Mouse (Mus musculus) embryonic facial prominence, embryonic 11.5 days (tissue): Measurements from ENCODE around the gene Prdx6. TPM values are rescaled to one million over a fixed set of nuclear protein-coding genes. Genes with fewer than 3 reads are reported as not detected.

Experiments used
- ATAC-seq: fragments of 200-750 bp; cut with Nextera tagmentation; replicated peaks from 2 replicates; pipeline ENCODE4 v1.8.0; 2017; ENCODE audit warnings: low read depth; ENCODE audit not compliant: insufficient number of reproducible peaks, low FRiP score, low TSS enrichment
- DNase-seq: peaks from one replicate; pipeline ENCODE4 v3.0.0-alpha.2; 2015; ENCODE audit warnings: low spot score
- H3K27ac ChIP-seq: fragments of 300-500 bp; sonication (generic); replicated peaks from 2 replicates; pipeline ENCODE4 v1.5.1; 2014; ENCODE audit warnings: mild to moderate bottlenecking, low read depth, low read length, control low read depth
- H3K27me3 ChIP-seq: fragments of 300-500 bp; sonication (generic); 2 replicates; pipeline ENCODE4 v1.6.1; 2014; ENCODE audit warnings: mild to moderate bottlenecking, low read length, moderate library complexity, mixed read lengths; ENCODE audit not compliant: control insufficient read depth, insufficient read depth
- H3K36me3 ChIP-seq: fragments of 300-500 bp; sonication (generic); replicated peaks from 2 replicates; pipeline ENCODE4 v1.6.1; 2014; ENCODE audit warnings: low read depth, mild to moderate bottlenecking, low read length, moderate library complexity, mixed read lengths; ENCODE audit not compliant: control insufficient read depth, insufficient read depth
- H3K4me1 ChIP-seq: fragments of 300-500 bp; sonication (generic); 2 replicates; pipeline ENCODE4 v1.6.1; 2014; ENCODE audit warnings: low read length, mixed read lengths; ENCODE audit not compliant: control insufficient read depth, insufficient read depth
- H3K4me2 ChIP-seq: fragments of 300-500 bp; sonication (generic); 2 replicates; pipeline ENCODE4 v1.6.1; 2014; ENCODE audit warnings: low read depth, mild to moderate bottlenecking, control low read depth, low read length, moderate library complexity
- H3K4me3 ChIP-seq: fragments of 300-500 bp; sonication (generic); 2 replicates; pipeline ENCODE4 v1.5.1; 2014; ENCODE audit warnings: low read depth, low read length, control low read depth
- H3K9ac ChIP-seq: fragments of 300-500 bp; sonication (generic); replicated peaks from 2 replicates; pipeline ENCODE4 v1.6.1; 2014; ENCODE audit warnings: mild to moderate bottlenecking, control low read depth, low read length
- H3K9me3 ChIP-seq: fragments of 300-500 bp; sonication (generic); replicated peaks from 2 replicates; pipeline ENCODE4 v1.6.1; 2016; ENCODE audit warnings: mild to moderate bottlenecking, low read length, inconsistent platforms, mixed read lengths; ENCODE audit not compliant: control insufficient read depth
- whole genome bisulfite sequencing: fragments of 180-500 bp; shearing (Covaris S2); extraction: QIAGEN DNeasy Blood & Tissue Kit; methylation state at CpG from one replicate; pipeline ENCODE4 v1.1.7; 2014; 5-methylcytosine and 5-hydroxymethylcytosine counted together
- polyA plus RNA-seq: library from polyadenylated mRNA; unstranded; fragments of >200 nt; fragmentation: Nextera tagmentation; extraction: Ambion mirVana; gene quantifications from 2 replicates; pipeline ENCODE4 v1.2.1, GENCODE M21; 2014

Gene Prdx6
- polyA plus RNA-seq, 1 experiment from 2014 or later: 642 TPM

DNA sequence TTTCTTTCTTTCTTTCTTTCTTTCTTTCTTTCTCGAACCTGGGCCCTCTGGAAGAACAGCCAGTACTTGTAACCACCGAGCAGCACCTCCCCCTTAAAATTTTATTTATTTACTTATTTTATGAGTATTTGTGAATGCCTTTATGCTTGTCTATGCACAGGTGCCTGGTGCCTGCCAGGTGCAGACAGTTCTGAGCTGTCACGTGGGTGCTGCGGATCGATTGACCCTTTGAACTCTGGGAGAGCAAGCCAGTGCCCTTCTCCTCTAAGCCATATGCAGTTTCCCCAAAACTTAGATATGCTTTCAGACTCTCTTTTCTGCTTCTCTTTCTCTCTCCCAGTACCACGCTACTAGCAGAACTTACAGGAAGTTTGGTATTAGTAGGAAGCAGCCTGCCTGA is 8.1 kb upstream of the Prdx6 start:
- no peak overlapping the region for H3K9ac ChIP-seq
- WGBS: 70% methylated on average over 5 of the region's 6 CpGs
- no peaks in the 10 kb centered on the region for H3K36me3 ChIP-seq
- no peaks in the 10 kb centered on the region for H3K4me1 ChIP-seq
- no peak overlapping the region for H3K27ac ChIP-seq
- no peak overlapping the region for H3K4me2 ChIP-seq
- DNase-seq (no peak), ATAC-seq (no peak)
- H3K27me3 ChIP-seq: no peaks in the 10 kb centered on the region
- H3K9me3 ChIP-seq: no peaks in the 10 kb centered on the region
- H3K4me3 ChIP-seq: no peak overlapping the region

DNA sequence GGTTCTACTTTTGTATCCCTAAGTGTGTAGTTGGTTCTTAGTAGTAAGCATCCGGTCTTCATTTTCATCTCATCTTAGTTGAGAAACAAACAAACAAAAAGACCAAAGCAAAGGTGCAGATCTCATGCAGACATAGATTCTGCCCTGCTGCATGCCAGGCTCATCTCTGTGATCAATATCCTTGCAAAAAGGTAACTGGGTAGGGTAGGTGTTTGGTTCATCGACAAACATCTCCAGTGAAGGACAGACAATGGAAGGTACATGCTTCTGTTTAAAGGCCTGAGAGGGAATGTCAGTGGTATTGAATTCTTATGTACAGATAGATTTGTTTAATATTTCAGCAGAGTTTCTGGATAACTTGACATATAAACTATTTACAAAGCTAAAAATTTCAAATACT is 7.3 kb upstream of the Prdx6 start:
- no peak for ATAC-seq
- 88% methylated on average over 2 of the region's 2 CpGs for WGBS
- Histone ChIP-seq H3K4me1 (no peaks in the 10 kb centered on the region), H3K4me2 (no peak overlapping the region), H3K9ac (no peak overlapping the region), H3K9me3 (no peaks in the 10 kb centered on the region), H3K4me3 (no peak overlapping the region), H3K36me3 (no peaks in the 10 kb centered on the region), H3K27ac (no peak overlapping the region), H3K27me3 (no peaks in the 10 kb centered on the region)
- no peak for DNase-seq

DNA sequence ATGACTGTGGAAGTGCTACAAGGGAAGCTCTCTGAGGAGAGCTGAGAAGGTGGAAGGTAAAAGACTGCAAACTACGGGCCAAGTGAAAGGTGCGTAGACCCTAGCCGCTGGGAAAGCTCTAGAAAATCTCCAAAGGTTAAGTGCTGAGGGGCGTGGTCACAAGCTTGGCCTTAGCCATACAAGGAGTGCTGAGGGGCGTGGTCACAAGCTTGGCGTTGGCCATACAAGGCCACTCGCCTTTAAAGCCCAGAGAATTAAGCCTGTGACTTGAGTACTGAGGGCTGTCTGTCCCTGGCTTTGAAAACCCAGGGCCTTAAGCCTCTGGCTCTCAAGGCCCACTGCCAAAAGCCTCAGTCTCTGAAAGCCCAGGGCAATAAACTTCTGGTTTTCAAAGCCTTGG is 5.9 kb upstream of the Prdx6 start:
- Histone ChIP-seq H3K27ac (no peak overlapping the region), H3K9ac (no peak overlapping the region), H3K4me3 (no peak overlapping the region), H3K9me3 (no peaks in the 10 kb centered on the region), H3K4me2 (no peak overlapping the region), H3K36me3 (no peaks in the 10 kb centered on the region), H3K27me3 (no peaks in the 10 kb centered on the region), H3K4me1 (no peaks in the 10 kb centered on the region)
- 69% methylated on average over 7 of the region's 7 CpGs for WGBS
- ATAC-seq (no peak), DNase-seq (no peak)

DNA sequence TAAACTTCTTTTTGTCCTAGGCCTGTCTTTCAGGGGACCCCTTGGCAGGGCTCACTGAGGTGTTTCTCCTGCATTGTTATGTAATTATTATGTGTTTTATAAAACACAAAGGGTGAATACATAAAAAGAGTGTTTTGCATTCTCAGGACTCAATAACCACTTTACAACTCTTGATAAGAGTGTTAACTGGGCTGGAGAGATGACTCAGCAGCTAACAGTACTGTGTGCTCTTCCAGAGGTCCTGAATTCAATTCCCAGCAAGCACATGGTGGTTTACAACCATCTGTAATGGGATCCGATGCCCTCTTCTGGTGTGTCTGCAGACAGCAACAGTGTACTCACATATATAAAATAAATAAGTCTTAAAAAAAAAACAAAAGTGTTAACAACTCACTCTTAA is 3.3 kb upstream of the Prdx6 start:
- Histone ChIP-seq H3K27ac (no peak overlapping the region), H3K9ac (no peak overlapping the region), H3K27me3 (no peaks in the 10 kb centered on the region), H3K4me2 (no peak overlapping the region), H3K4me3 (no peak overlapping the region), H3K36me3 (no peaks in the 10 kb centered on the region), H3K9me3 (no peaks in the 10 kb centered on the region), H3K4me1 (no peaks in the 10 kb centered on the region)
- 86% methylated on average over 1 of the region's 1 CpGs for WGBS
- ATAC-seq (no peak), DNase-seq (no peak)

DNA sequence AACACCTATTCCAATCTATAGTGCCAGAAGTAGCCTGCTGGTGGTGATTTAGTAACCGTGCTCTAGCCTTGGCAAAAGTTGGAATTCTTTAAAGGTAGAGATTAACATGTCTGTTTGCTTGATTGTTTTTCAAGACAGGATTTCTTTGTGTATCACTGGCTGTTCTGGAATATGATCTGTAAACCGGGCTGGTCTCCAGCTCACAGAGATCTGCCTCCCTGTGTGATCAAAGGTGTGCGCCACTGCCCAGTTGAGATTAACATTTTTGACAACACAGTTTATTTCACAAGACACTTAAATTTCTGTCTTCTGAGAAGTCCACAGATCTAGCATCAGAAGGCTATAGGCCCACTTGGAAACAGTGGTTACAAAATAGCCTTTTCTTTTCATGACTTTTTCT is 1.9 kb upstream of the Prdx6 start:
- H3K27me3 ChIP-seq: no peaks in the 10 kb centered on the region
- no peak overlapping the region for H3K27ac ChIP-seq
- H3K4me3 ChIP-seq: no peak overlapping the region
- 78% methylated on average over 3 of the region's 3 CpGs for WGBS
- no peaks in the 10 kb centered on the region for H3K9me3 ChIP-seq
- no peaks in the 10 kb centered on the region for H3K36me3 ChIP-seq
- ATAC-seq (no peak), DNase-seq (no peak)
- H3K4me2 ChIP-seq: no peak overlapping the region
- no peak overlapping the region for H3K9ac ChIP-seq
- peaks cover 2% of the 10 kb centered on the region; the same call in 1 of the 2 replicates for H3K4me1 ChIP-seq

DNA sequence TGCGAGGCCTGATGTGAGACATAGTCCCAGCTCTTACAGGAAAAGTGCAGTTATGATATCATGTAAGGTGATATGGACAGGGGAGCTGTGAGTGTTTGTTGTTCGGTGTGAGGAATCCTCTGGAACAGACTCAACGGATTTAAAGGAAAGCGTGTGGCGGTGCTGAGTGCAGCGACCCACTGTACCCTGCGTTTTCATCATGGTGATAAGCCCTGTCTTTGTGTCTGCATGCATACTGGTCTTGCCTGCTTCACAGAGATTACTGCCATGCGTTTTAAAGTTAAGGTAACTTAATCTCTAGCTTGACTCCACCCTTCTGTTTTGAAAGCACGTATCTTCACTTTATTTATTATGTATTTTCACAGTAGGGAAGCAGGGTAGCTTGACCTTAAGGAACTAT is 1.3 kb upstream of the Prdx6 start:
- H3K4me1 ChIP-seq: peaks cover 2% of the 10 kb centered on the region; the same call in 1 of the 2 replicates
- DNase-seq (no peak), ATAC-seq (no peak)
- no peaks in the 10 kb centered on the region for H3K27me3 ChIP-seq
- WGBS: 72% methylated on average over 9 of the region's 9 CpGs
- no peak overlapping the region for H3K9ac ChIP-seq
- no peak overlapping the region for H3K4me2 ChIP-seq
- H3K4me3 ChIP-seq: no peak overlapping the region
- H3K9me3 ChIP-seq: no peaks in the 10 kb centered on the region
- H3K27ac ChIP-seq: no peak overlapping the region
- H3K36me3 ChIP-seq: no peaks in the 10 kb centered on the region

DNA sequence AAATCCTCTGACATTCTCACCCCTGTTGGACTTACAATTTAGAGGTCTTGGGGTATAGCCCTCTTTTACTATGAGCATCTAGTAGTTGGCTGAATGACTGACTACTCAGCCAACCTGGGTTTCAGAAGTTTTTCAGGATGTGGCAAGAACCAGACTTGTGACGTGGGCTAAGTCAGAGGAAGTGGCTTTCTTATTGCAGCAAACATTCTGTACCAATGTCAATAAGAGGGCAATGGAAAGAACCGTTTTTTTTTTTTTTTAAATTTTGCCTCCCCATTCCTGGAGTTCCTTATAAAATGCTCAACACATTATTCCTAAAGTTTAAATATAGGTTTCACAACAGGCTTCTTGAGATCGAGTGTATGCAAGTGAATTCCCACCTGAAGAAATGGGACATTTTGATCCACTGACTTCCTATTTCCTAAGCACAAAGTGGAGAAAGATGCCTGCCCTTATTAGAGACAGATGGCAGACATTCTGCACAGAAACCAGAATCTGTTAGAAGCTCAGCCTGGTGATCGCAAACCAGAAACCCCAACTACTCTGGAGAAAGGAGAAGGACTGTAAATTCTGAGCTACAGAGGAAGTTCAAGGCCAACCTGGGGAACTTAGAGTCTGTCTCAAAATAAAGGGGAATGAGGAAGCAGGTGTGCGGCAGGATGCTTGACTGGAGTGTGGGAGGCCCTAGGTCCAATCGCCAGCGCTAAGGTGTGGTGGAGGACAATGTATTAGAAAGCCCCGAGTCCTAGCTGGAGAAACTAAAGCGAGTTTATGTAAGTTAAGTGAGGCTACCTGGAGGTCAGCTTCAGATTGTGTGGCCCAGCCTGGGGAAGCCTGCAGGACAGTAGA is 622 bp upstream of the Prdx6 start:
- H3K4me3 ChIP-seq: peak overlapping the region; percentile 85; the same call in 1 of the 2 replicates
- 61% methylated on average over 9 of the region's 9 CpGs for WGBS
- no peaks in the 10 kb centered on the region for H3K36me3 ChIP-seq
- H3K27ac ChIP-seq: no peak overlapping the region
- ATAC-seq (no peak), DNase-seq (peak; percentile 66)
- H3K27me3 ChIP-seq: no peaks in the 10 kb centered on the region
- H3K4me1 ChIP-seq: peaks cover 2% of the 10 kb centered on the region; the same call in 1 of the 2 replicates
- H3K9ac ChIP-seq: no peak overlapping the region
- H3K9me3 ChIP-seq: no peaks in the 10 kb centered on the region
- peak overlapping the region; percentile 42 for H3K4me2 ChIP-seq

DNA sequence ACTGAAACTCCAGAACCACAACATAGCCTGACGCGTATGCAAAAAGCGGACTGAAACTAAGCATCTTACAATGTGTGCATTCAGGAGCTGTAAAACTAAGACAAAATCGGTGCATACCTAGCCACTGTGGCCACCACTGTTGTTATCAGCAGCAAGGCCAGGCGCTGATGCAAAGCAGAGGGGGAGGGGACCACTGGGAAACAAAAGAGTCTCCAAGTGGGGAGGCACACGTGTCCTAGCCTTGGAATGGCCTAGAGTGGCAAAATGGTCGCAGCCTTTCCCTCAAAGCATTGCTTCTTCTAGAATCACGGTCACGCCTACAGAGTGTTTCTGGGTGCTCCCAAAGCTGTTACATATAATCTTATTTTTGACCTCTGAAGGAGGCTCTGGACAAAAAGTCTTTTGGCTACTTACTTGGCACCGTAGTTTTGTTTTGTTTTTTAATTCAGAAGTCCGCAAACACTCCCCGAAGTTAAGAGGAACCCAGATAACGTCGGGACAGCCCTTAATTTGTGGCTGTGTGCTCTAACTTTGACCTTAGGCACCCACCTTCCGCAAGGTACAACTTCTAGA is 902 bp downstream of the Prdx6 start:
- peak; percentile 64 for ATAC-seq
- no peaks in the 10 kb centered on the region; the same call in 1 of the 2 replicates for H3K36me3 ChIP-seq
- H3K4me2 ChIP-seq: peak overlapping the region; percentile 89
- under 1% methylated on average over 15 of the region's 15 CpGs for WGBS
- H3K4me1 ChIP-seq: peaks cover 2% of the 10 kb centered on the region; the same call in 1 of the 2 replicates
- H3K27me3 ChIP-seq: no peaks in the 10 kb centered on the region
- H3K9me3 ChIP-seq: no peaks in the 10 kb centered on the region
- H3K27ac ChIP-seq: peak overlapping the region; percentile 0; the same call in 1 of the 2 replicates
- peak overlapping the region; percentile 85 for H3K4me3 ChIP-seq
- H3K9ac ChIP-seq: peak overlapping the region; percentile 92
- DNase-seq: peak; percentile 79
